Mouse (Mus musculus) gastrocnemius, postnatal 36 days (tissue): ENCODE results near the gene Cdh12. TPM values are rescaled to one million over a fixed set of nuclear protein-coding genes. Genes with fewer than 3 reads are reported as not detected.
"Not testable (repeated sequence)": the region's sequence is repeated elsewhere in the genome, so short reads cannot be mapped to it uniquely, and the experiment has no call there.

ENCODE experiments used
- DNase-seq, 2 experiments: peaks; one replicate each; pipeline ENCODE4 v3.0.0; 2022
- intact Hi-C: fragments of 180-260 bp; cut with DNase I; formaldehyde crosslinking; loops from one replicate; pipeline ENCODE4 v1.15.1; 2025
- long read RNA-seq, 2 experiments: library from polyadenylated mRNA; stranded (forward); transcript quantifications; one replicate each; pipeline ENCODE4 v2.0.0; 2021
- total RNA-seq, 2 experiments: library from RNA; stranded (reverse); gene quantifications; 2 replicates each; pipeline ENCODE4 v1.2.3; 2021

Cdh12 gene
- total RNA-seq = not detected
- long read RNA-seq, experiment 1 = 0 reads
- long read RNA-seq, experiment 2 = 0 reads

DNA sequence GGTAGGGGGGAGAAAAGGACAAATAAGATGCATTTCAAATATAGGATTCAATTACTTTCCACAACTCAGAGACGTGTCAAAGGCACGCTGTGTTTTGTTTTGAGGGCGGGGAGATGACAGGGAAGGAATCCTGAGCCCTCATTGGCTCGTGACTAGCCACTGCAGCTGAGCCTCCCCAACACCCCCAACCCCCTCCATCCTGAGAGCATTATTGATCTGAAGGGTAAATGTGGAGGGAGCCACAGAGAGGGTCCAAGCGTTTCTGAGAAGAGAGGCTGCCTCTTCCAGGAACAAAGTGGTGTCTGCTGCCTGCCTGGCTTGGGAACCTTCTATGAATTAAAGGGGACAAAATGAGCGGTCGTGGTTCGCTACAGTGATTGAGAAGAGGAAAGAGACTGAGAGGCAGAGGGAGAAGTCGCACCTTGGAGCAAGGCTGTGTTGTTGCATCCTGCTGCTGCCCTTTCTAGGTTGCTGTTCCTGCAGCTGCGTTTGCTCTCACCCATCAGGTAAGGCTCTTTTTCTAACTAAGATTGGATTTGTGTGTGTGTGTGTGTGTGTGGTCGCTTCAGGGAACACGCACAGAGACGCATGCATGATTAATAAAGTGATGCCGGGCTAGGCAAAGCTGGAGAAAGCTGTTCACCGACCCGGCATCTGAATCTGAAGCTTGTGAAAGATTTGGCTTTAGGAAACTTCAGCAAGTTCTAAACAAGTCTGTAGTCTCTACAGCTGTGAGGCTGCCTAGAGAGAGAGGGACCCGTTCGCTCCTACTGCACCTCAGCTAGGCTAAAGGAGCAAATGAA is at the start of gene Cdh12:
Cdh12 (plus strand) TSS at position 405 of the 803 bp plus-strand sequence.
- DNase-seq = no peak
- intact Hi-C loops = no loop called here

DNA sequence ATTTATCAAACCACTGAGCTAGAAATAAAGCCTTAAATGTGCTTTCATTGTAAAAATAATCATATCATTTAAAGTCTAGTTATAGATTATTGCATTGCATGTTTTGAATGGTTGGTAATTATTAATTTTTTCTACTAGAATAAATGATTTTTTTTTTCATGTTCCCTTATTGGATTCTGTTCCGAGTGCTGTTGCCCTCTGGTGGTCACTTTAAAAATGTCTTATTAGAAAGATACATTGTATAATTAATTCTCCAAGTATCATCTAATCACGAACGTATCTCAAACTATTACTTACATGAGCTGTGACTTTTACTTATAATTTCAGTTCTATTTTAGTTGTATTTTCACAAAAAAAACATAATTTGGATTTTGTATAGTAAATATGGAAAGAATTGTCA is 45.5 kb upstream of the Cdh12 start:
- no peak for DNase-seq
- intact Hi-C loops = no loop called here

DNA sequence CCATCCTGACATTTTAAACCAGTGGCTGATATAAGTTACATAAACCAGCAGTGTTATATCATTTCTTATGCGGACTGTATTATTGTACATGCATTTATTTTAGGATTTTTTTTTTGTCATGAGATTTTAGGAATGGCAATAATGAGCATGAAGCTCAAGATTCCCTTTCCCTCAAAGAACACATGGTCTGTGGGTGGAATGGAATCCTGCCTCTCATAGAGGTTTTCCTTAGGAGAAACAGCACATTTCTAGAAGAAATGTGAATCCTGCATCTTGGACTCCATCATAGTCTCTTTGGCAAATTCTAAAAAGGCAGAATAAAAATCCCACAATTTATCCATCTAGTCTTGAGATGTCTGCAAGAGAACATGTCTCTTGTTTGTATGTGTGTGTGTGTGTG is 35.7 kb upstream of the Cdh12 start:
- intact Hi-C loops = no loop called here
- DNase-seq = no peak

DNA sequence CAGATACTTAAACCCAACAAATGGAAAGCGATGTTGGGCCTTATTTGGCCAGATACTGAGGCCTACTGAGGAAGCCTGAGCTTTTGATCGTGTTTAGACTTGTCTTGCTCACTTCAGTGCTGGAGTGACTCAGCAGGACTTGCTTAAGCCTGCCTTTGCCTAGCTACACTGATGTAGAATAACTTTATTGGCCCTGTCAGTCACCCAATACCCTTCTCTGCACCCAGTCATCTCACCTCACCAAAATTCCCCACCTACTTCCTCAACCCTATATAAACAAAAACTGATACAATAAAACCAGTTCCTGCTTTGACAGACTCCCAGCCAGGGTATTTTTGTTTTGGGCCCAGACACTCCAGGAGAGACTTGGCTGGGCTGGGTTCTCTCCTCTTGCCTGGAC is 12.7 kb upstream of the Cdh12 start:
- intact Hi-C loops = no loop called here
- no peak for DNase-seq

DNA sequence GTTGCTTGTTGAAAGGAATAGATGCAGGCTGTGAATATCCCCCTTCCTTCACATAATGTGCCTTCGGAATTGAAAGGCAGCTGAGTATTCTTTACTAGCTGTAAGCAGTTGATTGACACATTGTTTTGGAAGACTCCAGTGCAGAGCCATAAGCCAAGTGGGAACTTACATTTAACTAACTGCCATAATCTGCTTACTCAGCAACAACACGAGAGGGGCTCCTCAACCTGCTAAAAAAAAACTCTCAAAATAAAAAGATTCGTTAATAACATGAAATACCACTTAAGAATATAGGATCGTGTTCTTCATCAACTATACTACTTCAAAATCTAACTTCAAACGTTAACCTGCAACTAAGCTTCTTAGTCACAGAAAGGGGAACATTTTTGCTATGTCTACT is 1.5 kb downstream of the Cdh12 start:
- DNase-seq = no peak
- intact Hi-C loops = no loop called here

DNA sequence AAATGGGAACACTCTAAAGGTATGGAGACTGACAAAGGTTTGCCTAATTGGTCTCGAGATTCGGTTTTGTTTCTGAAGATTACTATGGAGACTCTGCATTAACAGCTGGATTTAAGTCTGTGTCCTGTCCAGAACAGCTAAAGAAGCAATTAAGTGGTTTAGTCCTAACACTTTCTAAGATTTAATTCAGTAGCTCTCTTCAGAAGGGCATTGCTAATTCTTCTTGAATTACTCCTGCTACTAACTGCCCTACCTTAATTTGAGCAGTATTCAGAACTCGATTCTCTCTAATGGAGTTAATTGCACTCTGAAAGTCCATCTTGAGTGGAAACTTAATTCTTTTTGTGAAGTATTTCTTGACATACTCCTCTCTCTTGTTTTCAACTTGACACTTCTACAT is 9.4 kb downstream of the Cdh12 start:
- intact Hi-C loops = no loop called here
- no peak for DNase-seq

DNA sequence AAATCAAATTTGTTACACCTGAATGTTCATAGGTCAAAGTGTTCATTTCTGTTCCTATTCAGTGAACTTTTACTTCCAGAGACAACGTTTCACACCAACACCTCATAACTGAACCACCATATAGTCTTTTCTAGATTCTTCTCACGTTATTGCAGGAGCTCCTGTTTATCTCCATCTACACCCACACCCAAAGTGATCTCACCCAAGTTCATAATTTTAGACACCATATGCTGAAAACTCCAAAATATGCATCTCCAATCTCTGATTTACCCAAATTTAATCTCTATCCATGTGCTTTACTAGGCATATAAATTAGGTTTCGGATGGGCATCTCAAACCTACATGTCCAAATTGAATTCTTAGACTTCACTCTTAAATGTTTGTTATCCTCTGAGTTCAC is 13.4 kb downstream of the Cdh12 start:
- intact Hi-C loops = no loop called here
- DNase-seq = no peak

DNA sequence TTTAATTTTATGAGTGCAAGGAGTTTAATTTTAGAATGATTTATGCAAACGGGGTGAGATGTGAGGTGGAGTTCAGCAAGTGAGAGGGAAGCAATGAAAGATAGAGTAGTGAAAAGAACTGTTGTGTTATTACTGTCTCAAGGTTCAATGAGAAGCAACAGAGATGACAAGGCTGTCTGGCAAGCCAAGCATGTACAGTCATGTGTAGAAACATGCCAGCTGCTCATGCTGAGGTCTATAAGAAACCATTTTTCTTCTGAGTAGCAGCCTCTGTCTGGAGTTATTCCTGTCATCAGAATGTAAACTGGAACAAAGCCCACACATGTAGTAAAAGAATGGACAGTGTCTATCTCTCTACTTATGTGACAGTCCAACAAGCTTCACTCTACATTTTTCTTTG is 14.5 kb downstream of the Cdh12 start:
- DNase-seq = no peak
- intact Hi-C loops = no loop called here

DNA sequence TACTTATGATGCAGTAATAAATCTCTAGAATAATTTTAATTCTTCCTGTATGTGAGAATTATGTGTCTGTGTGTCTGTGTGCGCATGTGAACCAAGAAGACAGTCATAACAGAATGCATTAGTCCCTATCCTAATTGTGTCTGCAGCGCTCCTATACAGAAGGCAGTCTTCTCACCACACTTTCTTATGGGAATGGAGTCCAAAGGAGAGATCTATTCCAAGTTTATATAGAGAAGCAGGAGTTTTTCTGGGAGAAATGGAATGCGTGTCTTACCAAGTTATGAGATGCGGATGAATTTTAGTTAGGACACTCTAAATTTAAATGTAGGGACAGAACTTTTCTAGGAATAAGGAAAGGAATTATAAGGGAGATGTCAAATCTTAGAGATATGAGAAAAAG is 101.9 kb downstream of the Cdh12 start:
- intact Hi-C loops = no loop called here
- no peak for DNase-seq

DNA sequence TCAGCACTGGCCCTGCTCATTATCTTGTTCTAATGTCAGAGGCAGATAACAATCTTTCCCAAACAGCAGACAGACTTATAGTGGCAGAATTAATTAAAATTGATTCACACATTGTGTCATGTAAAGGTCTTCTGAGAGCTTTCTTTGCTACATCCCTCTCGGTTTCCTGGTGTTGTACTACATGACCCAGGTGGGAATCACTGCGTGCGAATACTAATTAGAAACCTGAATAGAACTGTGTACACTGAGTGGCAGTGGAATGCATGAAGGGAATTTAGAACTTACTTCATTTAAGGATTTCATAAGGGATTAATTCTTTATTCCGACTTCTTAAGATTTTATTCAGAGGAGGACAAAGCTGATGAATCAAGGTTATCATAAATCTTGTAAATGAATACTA is 121.9 kb downstream of the Cdh12 start:
- no peak for DNase-seq
- intact Hi-C loops = no loop called here

DNA sequence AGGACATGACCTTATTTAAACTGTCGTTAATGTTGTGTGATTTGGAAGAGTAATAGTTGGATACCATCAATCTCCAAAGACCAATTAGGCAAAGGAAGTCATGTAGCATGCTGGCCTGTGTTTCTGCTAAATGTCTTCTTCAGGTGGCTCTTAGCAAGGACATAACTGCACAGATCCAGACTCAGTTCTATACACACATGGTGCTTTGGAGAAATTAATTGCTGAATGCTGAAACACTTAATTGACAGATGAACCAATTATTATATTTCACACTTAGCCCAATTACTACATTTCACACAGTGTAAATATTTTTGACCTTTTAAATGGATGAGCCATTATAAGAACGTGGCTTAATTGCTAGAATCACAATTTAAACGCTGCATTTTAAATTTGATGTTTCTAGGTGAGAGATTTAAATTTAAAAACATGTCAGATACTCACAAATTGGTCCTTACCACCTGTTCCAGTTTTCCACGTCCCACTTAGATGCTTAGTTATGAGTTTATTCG is 133.6 kb downstream of the Cdh12 start:
- intact Hi-C loops = no loop called here
- no peak for DNase-seq

DNA sequence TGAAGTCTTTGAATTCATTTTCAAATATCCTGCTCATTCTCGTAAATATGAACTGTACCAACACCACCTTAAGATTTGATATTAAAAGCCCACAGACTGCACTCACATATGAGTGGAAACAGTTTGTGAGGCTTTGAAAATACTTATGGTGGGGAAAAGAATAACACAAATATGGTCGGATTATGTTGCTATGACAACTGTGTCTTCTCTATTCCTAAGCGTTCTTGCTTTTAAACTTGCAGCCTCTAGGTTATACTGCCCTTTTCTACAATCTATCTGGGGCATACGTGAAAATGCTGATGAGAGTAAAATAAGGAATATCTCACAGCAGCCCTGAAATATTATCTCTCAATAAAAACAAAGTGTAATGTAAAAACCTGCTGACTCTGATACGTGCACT is 142.5 kb downstream of the Cdh12 start:
- intact Hi-C loops = no loop called here
- DNase-seq = no peak

DNA sequence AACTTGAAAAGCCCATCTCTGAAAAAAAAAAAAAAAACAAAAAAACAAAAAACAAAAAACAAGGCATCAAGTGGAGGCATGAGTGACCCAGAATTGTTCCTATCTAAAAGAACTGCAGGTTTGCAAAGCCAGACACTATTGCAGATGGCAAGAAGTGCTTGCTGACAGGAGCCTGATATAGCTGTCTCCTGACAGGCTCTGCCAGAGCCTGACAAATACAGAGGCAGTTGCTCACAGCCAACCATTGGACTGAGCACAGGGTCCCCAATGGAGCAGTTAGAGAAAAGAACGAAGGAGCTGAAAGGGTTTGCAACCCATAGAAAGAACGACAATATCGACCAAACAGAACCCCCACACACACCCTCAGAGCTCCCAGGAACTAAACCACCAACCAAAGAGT is 156.7 kb downstream of the Cdh12 start:
- intact Hi-C loops, DNase-seq: not testable (repeated sequence)

DNA sequence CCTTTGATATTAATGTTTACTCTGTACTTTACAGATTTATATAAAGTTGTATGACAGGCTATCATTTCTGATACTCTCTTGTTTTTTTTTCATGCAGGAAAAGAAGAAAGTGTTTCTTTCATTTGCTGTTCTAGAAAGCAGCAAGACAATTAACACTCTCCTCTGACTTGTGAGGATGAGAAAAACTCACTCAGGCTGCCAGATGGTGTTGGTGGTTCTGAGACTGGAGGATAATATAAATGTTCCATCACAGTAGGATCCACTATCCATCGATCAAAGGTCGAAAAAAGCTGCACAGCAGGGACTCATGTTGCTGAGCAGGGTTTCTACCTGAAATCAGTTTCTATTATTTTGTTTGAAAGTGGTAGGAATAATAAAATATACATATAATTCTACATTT is 185.5 kb downstream of the Cdh12 start:
- no peak for DNase-seq
- intact Hi-C loops = no loop called here

DNA sequence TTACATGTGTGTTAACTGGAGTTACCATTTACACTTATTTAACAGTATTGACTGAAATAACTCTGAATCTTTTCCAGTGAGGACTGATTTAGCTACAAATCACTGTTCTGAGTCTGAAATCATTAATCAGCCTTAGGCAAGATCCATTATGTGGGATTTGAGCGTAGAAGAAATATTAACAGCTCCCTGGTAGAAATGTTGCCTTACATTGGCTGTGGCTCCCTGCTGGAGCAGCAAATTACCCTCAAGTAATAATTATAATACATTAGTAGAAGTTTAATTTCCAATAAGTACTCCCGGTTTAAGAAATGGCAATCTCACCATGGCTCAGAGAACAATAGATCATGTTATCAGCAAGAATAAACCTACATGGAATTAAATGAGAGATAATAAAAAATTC is 190.1 kb downstream of the Cdh12 start:
- no peak for DNase-seq
- intact Hi-C loops = no loop called here

DNA sequence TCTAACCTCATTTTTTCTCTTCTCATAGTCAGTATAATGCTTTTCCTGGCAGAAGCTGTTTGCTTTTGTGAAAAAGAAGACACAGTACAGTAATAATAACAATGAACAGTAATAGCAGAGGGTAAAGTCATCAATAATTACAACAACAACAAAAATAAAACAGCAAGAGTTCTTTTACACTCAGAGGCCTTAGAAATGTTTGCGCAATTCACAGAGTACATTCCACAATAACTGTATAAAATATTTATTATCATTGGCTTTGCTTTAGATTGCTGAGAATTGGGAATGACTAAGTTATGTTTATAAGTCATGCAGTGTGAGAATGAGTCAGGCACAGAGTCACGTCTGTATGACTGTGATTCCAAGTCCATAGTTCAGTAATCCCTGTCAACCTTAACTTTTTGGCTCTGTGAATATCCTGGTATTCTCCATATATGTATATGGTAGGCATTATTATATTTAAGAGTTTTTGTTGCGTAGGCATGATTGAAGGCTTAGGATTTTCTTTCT is 193.9 kb downstream of the Cdh12 start:
- no peak for DNase-seq
- intact Hi-C loops = no loop called here

DNA sequence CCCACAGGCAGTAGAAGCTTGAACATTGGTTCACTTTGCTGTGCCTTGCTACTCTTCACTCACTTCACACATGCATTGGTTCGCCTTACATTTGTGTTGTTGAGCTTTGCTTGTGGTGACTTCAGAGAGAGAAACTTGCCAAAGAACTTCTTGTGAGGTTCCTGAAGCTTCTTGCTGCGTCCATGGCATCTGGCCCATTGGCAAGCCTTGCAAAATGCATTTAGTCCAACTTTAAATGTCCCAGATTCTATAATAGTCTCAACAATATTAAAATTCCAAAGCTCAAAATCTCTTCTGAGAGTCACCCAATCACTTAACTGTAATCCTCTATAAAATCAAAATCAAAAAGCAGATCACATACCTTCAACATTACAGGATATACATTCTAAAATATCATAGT is 211.2 kb downstream of the Cdh12 start:
- intact Hi-C loops = no loop called here
- no peak for DNase-seq

DNA sequence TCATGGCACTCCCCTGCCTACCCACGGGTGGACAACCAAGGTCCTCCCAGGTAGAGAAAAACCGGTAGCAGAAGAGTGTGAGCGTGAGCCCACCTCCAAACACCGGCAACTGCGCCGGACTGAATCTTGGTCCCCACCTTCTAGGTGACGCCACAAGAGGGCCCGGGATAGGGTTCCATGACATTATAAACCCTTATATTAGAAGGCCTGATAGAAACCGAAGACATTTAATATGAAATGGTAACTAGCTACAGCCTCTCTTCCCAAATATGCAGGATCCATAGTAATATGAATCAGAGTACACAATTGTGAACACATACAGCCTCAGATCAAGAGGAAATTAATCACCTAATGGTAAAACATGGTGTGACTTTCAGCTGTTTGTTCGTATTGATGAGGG is 217.6 kb downstream of the Cdh12 start, which contains the start of gene Acot10:
Acot10 (minus strand) TSS at position 101 of the 400 bp plus-strand sequence.
- intact Hi-C loops = no loop called here
- no peak for DNase-seq

DNA sequence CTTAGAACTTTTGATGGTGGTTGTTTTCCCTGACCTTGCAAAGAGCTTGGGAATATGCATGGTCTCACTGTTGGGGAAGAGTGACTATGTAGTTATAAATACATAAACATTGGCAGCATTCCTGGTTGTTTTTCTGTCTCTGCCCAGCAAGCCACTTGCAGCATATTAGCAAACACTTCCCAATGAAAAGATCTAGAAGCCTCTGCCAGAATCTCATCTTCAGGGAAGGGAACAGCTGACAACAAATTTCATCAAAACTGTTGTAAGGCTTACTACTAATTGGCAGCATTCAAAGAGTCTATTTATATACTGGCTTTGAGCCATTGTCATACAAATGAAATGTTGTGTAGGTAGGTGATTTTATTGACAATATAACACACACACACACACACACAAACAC is 218.3 kb downstream of the Cdh12 start:
- no peak for DNase-seq
- intact Hi-C loops = no loop called here

DNA sequence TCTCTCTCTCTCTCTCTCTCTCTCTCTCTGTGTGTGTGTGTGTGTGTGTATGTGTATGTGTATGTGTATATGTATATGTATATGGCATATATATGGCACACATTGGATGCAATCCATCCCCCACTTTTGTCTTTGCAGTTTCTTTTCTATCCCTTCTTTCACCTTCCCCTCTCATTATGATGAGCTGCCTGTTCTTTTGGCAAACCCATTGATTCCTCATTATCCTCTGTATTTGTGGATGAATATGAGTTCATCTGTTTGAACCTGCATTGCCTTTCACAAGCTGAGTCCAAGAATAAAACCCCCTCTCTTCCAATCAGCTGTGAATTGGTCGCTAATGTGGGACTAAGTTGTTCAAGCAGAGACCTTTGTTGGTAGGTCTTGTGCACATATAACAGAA is 218.9 kb downstream of the Cdh12 start:
- intact Hi-C loops = no loop called here
- no peak for DNase-seq

DNA sequence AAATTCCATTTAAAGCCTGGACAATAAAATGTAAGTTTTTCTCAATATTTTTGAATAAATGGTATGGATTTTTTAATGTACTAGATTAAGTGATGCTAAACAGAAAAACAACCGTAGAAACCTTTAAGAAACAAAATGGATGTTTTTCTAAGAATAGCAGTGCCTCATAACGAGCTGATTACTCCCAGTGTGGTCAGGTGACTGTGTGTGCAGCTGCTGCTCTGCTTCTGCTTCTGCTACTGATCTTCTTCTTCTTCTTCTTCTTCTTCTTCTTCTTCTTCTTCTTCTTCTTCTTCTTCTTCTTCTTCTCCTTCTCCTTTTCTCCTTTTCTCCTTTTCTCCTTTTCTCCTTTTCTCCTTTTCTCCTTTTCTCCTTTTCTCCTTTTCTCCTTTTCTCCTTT is 220.4 kb downstream of the Cdh12 start:
- DNase-seq, intact Hi-C loops: not testable (repeated sequence)

DNA sequence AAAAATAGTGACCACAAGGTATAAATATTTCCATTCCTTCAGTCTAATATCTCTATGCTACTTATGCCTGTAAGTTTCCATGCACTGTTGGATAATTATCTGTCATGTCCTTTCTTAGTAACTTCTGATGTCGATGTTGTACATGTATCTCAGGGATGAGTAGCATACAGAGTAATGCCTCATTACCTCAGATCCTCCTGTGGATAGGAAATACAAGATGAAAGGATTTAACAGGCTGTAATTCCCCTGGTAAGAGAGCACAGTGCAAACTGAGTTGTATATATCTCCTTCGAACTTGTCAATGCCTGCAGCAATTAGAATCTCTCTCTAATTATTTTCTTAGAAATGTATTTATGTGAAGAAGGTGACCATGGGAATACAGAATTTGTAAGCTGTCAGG is 233.7 kb downstream of the Cdh12 start:
- intact Hi-C loops = no loop called here
- DNase-seq = no peak
